Mouse (Mus musculus): ENCODE measurements around the gene Btbd35f11. TPM values are rescaled to one million over a fixed set of nuclear protein-coding genes. Genes with fewer than 3 reads are reported as not detected.

The Btbd35f11 gene
- polyA plus RNA-seq (2015; fragmentation: Nextera tagmentation; extraction: Ambion mirVana) = not detected in 2 replicates

DNA sequence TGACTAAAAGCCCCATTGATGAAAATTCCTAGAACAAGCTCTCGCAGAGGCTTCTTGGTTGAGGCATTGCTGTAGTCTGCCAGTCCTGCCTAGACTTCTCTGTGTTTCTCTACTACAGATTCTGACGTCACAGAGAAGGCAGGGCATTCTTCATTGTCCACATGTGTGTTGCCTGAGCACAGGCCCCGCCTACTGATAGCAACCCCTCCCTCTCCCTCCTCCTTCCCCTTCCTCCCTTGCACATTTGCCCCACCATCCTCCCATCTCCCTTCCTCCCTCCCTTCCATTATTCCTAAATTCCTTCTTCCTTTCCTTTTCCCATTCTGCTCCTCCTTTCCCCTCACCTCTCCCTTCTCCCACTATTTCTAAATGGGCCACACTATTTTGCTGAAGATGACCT lies at the start of gene Btbd35f11:
Gene Btbd35f11 (minus strand): TSS at position 101 of the 400 bp plus-strand sequence.

Other genes starting within 250 kb of the Btbd35f11 start
- gene Btbd35f24, start 247.9 kb downstream of the Btbd35f11 start, polyA plus RNA-seq (2015; fragmentation: Nextera tagmentation; extraction: Ambion mirVana) = not detected in 2 replicates

All from urinary bladder, postnatal 0 days (tissue).